Mouse (Mus musculus): ENCODE measurements around the gene Gm21887.
"Not testable (repeated sequence)": the region's sequence is repeated elsewhere in the genome, so short reads cannot be mapped to it uniquely, and the experiment has no call there.

Gene Gm21887

DNA sequence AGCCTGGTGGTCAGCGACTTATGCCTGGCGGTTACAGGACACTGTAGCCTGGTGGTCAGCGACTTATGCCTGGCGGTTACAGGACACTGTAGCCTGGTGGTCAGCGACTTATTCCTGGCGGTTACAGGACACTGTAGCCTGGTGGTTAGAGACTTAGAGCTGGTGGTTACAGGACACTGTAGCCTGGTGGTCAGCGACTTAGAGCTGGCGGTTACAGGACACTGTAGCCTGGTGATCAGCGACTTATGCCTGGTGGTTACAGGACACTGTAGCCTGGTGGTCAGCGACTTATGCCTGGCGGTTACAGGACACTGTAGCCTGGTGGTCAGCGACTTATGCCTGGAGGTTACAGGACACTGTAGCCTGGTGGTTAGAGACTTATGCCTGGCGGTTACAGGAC, 4.6 kb downstream of the Gm21887 start:
- DNase-seq (ENCODE audit: low read depth): peak; percentile 73

DNA sequence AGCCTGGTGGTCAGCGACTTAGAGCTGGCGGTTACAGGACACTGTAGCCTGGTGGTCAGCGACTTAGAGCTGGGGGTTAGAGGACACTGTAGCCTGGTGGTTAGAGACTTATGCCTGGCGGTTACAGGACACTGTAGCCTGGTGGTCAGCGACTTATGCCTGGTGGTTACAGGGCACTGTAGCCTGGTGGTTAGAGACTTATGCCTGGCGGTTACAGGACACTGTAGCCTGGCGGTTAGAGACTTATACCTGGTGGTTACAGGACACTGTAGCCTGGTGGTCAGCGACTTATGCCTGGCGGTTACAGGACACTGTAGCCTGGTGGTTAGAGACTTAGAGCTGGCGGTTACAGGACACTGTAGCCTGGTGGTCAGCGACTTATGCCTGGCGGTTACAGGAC, 6.4 kb downstream of the Gm21887 start:
- not testable (repeated sequence) for DNase-seq (ENCODE audit: low read depth)

DNA sequence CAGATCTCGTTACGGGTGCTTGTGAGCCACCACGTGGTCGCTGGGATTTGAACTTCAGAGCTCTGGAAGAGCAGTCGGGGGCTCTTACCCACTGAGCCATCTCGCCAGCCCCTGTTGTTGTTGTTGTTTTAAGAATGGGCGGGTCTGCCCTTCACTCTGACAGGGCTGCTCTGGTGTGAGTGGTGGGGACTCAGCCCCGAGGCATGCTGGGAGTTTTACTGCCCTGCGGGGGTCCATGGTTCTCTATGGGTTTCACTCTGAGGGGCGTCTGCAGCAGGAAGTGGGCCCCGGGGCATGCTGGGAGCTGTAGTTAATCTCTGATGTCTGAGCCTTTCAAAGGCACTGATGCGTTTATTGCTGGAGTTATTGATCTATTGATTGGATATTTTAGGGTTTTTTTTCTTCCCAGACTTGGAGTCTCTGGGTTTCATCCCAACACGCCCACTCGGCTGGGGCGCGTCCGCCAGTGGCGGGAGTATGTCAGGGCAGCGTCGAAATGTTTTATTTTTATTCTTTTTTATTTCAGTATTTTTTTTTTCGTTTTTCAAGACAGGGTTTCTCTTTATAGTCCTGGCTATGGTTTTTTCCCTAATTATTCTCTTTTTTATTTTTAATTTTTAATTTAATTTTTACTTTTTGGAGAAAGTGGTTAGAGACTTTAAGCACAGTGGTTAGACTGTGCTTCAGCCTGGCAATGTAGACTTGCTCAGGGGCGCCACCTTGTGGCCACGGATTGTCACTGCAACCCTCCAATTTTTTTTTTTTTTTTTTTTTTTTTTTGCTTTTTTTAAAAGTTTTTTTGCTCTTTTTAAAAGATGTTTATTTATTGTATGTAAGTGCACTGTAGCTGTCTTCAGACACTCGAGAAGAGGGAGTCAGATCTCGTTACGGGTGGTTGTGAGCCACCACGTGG, 8.1 kb downstream of the Gm21887 start:
- peak; percentile 97 for DNase-seq (ENCODE audit: low read depth)

DNA sequence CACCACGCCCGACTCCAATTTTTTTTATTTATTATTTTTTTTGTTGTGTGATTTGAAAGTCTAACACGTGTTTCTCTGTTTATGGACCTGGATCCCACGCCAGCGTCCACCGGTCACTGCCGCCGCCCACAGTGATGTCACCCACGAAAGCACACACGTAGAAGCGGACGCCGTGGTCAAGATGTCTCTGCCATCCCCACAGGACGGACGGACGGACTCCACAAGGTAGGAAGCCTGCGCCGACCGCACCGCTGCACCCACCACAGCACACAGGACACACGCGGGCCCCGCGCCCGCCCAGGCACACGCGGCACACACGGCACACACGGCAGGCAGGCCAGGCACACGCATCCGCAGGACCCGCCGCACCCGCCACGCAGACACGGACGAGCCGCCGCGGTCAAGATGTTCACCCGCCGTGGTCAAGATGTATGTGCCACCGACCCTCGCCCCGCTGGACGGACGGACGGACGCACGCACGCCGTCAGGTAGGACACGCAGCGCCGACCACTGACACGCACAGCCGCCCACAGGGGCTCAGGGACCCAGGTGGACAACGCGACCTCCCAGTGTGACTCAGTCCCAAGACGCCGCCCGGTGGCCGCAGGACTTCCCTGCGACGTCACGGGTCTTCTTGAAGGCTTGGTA, 9.2 kb downstream of the Gm21887 start:
- DNase-seq (ENCODE audit: low read depth): peak; percentile 78

DNA sequence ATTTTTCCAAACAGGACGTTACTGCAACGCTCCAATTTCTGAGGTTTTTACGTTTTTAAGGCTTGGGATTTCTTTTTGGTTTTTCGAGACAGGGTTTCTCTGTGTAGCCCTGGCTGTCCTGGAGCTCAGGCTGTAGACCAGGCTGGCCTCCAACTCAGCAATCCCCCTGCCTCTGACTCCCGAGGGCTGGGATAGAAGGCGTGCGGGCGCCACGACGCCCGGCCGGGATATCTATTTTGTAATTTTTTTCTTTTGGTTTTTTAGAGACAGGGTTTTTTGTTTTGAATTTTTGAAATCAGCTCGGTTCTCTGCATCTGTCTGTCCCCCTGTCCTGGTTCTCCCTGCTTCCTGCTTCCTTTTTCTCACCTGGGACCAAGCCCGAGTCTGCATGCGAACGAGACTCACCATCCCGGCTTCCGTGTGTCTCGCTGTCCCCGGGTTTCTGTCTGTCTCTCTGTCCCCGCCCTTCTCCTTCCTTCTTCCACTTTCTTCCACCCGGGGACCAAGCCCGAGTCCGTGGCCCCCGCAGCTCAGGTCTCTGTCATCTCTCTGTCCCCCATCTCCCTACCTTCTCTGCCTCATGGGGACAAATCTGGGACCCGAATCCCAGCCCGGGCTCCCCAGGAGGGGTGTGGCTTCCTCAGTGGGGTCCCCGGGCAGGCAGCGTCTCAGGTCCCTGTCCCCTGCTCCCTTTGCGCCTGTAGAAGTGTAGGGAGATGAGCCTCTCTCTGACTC, 9.9 kb downstream of the Gm21887 start:
- peak; percentile 74 for DNase-seq (ENCODE audit: low read depth)

DNA sequence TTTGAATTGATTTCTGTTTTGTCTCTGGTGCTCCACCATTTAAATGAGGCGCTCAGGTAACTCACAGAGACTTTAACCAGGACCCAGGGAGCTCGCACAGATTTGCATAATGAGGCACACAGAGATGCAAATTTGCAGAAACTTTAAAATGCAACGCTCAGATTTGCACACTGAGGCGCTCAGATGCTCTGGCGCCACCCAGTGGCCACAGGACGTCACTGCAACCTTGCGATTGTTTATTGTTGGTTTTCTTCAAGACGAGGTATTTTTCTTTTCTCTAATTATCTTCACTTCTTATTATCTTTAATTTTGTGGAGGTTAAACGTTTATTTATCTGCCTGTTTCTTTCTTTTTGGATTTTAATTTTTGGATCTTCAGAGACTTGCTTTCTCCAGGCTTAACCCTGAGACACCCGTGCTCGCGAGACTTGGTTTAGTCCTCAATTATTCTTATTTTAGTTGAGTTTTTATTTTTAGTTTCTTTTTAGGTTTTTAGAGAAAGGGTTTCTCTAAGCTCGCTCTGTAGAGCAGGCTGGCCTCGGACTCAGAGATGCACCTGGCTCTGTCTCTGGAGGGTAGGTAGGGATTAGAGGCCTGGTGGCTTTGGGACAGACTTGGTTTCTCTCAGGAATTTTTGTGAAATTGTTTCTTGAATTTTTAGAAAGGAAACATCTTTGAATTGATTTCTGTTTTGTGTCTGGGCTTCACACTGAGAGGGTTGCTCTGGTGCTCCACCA, 10.7 kb downstream of the Gm21887 start:
- peak; percentile 99 for DNase-seq (ENCODE audit: low read depth)

DNA sequence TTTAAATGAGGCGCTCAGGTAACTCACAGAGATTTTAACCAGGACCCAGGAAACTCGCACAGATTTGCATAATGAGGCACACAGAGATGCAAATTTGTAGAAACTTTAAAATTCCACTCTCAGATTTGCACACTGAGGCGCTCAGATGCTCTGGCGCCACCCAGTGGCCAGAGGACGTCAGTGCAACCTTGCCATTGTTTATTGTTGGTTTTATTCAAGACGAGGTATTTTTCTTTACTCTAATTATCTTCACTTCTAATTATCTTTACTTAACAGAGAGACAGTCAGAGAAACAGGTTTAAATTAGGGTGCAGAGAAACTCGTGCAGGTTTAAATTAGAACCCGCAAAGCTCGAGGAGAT, 11.2 kb downstream of the Gm21887 start:
- peak; percentile 100 for DNase-seq (ENCODE audit: low read depth)

DNA sequence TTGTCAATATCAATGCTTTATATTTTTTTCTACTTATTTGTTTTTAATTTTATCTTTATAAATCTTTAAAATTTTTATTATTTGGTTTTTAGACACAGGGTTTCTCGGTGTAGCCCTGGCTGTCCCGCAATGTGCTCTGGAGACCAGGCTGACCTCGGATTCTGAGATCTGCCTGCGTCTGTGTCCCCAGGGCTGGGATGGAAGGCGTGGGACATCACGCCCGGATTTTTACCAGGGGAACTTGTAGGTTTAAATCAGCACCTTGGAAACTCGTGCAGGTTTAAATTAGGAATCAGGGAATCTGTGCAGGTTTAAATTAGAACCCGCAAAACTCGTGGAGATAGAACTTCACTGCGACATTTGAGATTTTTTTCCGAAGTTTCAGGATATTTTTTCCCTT, 11.7 kb downstream of the Gm21887 start:
- not testable (repeated sequence) for DNase-seq (ENCODE audit: low read depth)

DNA sequence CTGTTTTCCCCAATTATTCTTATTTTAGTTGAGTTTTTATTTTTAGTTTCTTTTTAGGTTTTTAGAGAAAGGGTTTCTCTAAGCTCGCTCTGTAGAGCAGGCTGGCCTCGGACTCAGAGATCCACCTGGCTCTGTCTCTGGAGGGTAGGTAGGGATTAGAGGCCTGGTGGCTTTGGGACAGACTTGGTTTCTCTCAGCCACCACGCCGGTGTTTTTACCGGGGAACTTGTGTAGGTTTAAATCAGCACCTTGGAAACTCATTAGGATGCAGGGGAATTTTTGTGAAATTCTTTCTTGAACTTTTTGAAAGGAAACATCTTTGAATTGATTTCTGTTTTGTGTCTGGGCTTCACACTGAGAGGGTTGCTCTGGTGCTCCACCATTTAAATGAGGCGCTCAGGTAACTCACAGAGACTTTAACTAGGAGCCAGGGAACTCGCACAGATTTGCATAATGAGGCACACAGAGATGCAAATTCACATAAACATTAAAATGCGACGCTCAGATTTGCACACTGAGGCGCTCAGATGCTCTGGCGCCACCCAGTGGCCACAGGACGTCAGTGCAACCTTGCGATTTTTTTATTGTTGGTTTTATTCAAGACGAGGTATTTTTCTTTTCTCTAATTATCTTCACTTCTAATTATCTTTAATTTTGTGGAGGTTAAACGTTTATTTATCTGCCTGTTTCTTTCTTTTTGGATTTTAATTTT, 12.4 kb downstream of the Gm21887 start:
- DNase-seq (ENCODE audit: low read depth): peak; percentile 95
